In the genomic region with DNA sequence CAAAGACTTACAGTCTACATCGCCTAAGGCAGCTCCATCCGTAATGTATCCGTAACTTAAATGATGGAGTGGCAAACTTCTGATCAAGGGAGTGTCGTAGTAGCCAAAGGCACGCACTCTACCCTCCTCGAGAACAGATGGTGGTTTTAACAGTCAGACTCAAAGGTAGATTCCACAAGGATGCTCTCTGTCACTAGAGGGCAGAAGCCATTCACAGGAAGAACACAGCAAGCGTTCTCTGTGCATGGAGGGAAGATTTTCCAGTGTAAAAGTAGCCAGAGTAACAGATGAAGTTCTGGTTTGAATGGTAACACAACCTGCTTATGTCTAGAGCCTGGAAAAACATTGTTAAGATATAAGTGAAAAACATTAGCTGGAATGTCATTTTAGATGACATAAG, we compare ENCODE assay signal across 10 mouse cellular contexts.
A peak's percentile ranks its signal among the peaks of the same experiment; 100 is the strongest.
DNase-seq lines count a peak whose midpoint lies in the region; ATAC-seq and TF ChIP-seq lines count a peak whose summit lies in the region.
"Had no signal": no experiment of that assay in that cellular context is flagged by ENCODE, and none has a peak within 500 bp of the region (broad histone marks: within the 10 kb centered on the region; RNA-seq: fewer than 3 reads in every experiment).

No protein-coding gene starts in this region.

- intact Hi-C loops in heart, adult 2 months (cut with DNase I), result no loop called here
- intact Hi-C loops in left cerebral cortex, postnatal 36 days (cut with DNase I), result no loop called here

- H3K9ac ChIP-seq in heart, adult 2 months (ENCODE audit: low read depth, low read length), result no peak overlapping the region
- no peak overlapping the region for H3K9ac ChIP-seq in lung, embryonic 14.5 days
- H3K9ac ChIP-seq in kidney, embryonic 16.5 days (replicated peaks; ENCODE audit: low read length), result no peak overlapping the region
- H3K9ac ChIP-seq: neural tube, embryonic 15.5 days had no signal

- H3K79me2 ChIP-seq in heart, adult 2 months (replicated peaks; ENCODE audit: control insufficient read depth, insufficient read depth, low read length), result no peaks in the 10 kb centered on the region

- no peaks in the 10 kb centered on the region for H3K4me1 ChIP-seq in heart, adult 2 months (ENCODE audit: control insufficient read depth, insufficient read depth, low read length)
- H3K4me1 ChIP-seq in lung, embryonic 14.5 days (ENCODE audit: insufficient read depth), result no peaks in the 10 kb centered on the region
- H3K4me1 ChIP-seq in kidney, embryonic 16.5 days (ENCODE audit: insufficient read depth, low read length), result no peaks in the 10 kb centered on the region
- H3K4me1 ChIP-seq: midbrain, embryonic 10.5 days; neural tube, embryonic 15.5 days had no signal

- no peak for ATAC-seq in lung, embryonic 14.5 days (ENCODE audit: insufficient read depth)
- no peak for ATAC-seq in kidney, embryonic 16.5 days (ENCODE audit: low FRiP score, low TSS enrichment)

- no peaks in the 10 kb centered on the region for H3K36me3 ChIP-seq in heart, adult 2 months (ENCODE audit: control insufficient read depth, insufficient read depth, low read length)
- no peaks in the 10 kb centered on the region for H3K36me3 ChIP-seq in lung, embryonic 14.5 days (ENCODE audit: insufficient read depth)
- no peaks in the 10 kb centered on the region for H3K36me3 ChIP-seq in kidney, embryonic 16.5 days (ENCODE audit: insufficient read depth, low read length)
- H3K36me3 ChIP-seq: neural tube, embryonic 15.5 days had no signal

- TF ChIP-seq EP300 in heart, adult 2 months (IDR thresholded peaks at IDR 0.05; ENCODE audit: insufficient read depth, low read depth, low read length), result no peak

- no peak overlapping the region for H3K4me2 ChIP-seq in lung, embryonic 14.5 days
- no peak overlapping the region for H3K4me2 ChIP-seq in kidney, embryonic 16.5 days (replicated peaks; ENCODE audit: low read depth, low read length)
- H3K4me2 ChIP-seq: neural tube, embryonic 15.5 days had no signal

- DNase-seq in heart, adult 2 months, result no peak
- no peak for DNase-seq in heart, adult 11 months
- DNase-seq in lung, embryonic 14.5 days, result peak; percentile 39
- no peak for DNase-seq in lung, postnatal 25 days (ENCODE audit: low spot score)
- peak; percentile 14 for DNase-seq in ZHBTc4 (ENCODE audit: low read depth, low spot score)
- peak; percentile 11 for DNase-seq in retina, postnatal 1 day
- DNase-seq in left cerebral cortex, postnatal 36 days (ENCODE audit: low spot score in 2 of 2), result no peak

- H3K4me3 ChIP-seq in heart, adult 2 months, result no peak overlapping the region
- no peak overlapping the region for H3K4me3 ChIP-seq in lung, embryonic 14.5 days (ENCODE audit: low read depth, low read length)
- no peak overlapping the region for H3K4me3 ChIP-seq in kidney, embryonic 16.5 days (ENCODE audit: low read length)
- H3K4me3 ChIP-seq: midbrain, embryonic 10.5 days; neural tube, embryonic 15.5 days had no signal

- no peaks in the 10 kb centered on the region for H3K9me3 ChIP-seq in lung, embryonic 14.5 days (ENCODE audit: low read depth, low read length)
- H3K9me3 ChIP-seq in kidney, embryonic 16.5 days (ENCODE audit: low read length), result no peaks in the 10 kb centered on the region
- H3K9me3 ChIP-seq: midbrain, embryonic 10.5 days; neural tube, embryonic 15.5 days had no signal

- peak; percentile 41 for TF ChIP-seq CTCF in heart, adult 2 months (IDR thresholded peaks at IDR 0.05)
- peak; percentile 48; the same call in 1 of the 2 replicates for TF ChIP-seq CTCF in lung, embryonic 14.5 days (IDR thresholded peaks at IDR 0.05; ENCODE audit: low read depth)

- H3K27ac ChIP-seq in heart, adult 2 months, result no peak overlapping the region
- no peak overlapping the region for H3K27ac ChIP-seq in lung, embryonic 14.5 days (ENCODE audit: low read depth)
- H3K27ac ChIP-seq in kidney, embryonic 16.5 days (ENCODE audit: low read length), result no peak overlapping the region
- H3K27ac ChIP-seq: midbrain, embryonic 10.5 days; neural tube, embryonic 15.5 days had no signal

- WGBS in heart, adult 2 months, result 75% methylated on average over 7 of the region's 7 CpGs
- WGBS in lung, embryonic 14.5 days, result 76% methylated on average over 7 of the region's 7 CpGs
- 68% methylated on average over 7 of the region's 7 CpGs for WGBS in kidney, embryonic 16.5 days

- no peaks in the 10 kb centered on the region for H3K27me3 ChIP-seq in heart, adult 2 months (ENCODE audit: control insufficient read depth, insufficient read depth, low read length)
- no peaks in the 10 kb centered on the region for H3K27me3 ChIP-seq in lung, embryonic 14.5 days (ENCODE audit: insufficient read depth, low read length)
- H3K27me3 ChIP-seq in kidney, embryonic 16.5 days (ENCODE audit: insufficient read depth, low read length), result no peaks in the 10 kb centered on the region
- H3K27me3 ChIP-seq: neural tube, embryonic 15.5 days had no signal

- TF ChIP-seq POLR2A in heart, adult 2 months (IDR thresholded peaks at IDR 0.05; ENCODE audit: insufficient read depth, low read depth, low read length), result no peak

Comparison
In these comparisons a context has a peak if more than half of its experiments do, and no peak if none do; other contexts are left out.
1. DNase-seq: peak in lung, embryonic 14.5 days (single experiment), ZHBTc4 (single experiment) and retina, postnatal 1 day (single experiment); none in heart, adult 2 months (0 of 2), heart, adult 11 months (single experiment), lung, postnatal 25 days (single experiment) and left cerebral cortex, postnatal 36 days (0 of 2).